Mouse (Mus musculus) mouse trophoblast stem cell (cell line): ENCODE results near the gene Card10.

Experiments
- in situ Hi-C, 2 experiments: fragments of 300-500 bp; cut with MseI, MboI; formaldehyde crosslinking; loops; 2 replicates in 1 of 2; 3 replicates in 1 of 2; pipeline ENCODE4 v1.15.1; 2025

Gene Card10

GRCm38 (mm10) chr15:78834233-78835005 is 31.6 kb upstream of the Card10 start:
- in situ Hi-C loops, result no loop called here

- in situ Hi-C loops, result no loop called here
These were observed 30.7 kb upstream of the Card10 start for GRCm38 (mm10) chr15:78833582-78833981.

- in situ Hi-C loops, result no loop called here
These were observed 29.9 kb upstream of the Card10 start for GRCm38 (mm10) chr15:78832701-78833123.

- in situ Hi-C loops, result no loop called here
These were observed 29.1 kb upstream of the Card10 start for GRCm38 (mm10) chr15:78831720-78832657.

GRCm38 (mm10) chr15:78830742-78831719 is 28.2 kb upstream of the Card10 start:
- in situ Hi-C loops, result no loop called here

GRCm38 (mm10) chr15:78829636-78830035 is 26.8 kb upstream of the Card10 start:
- in situ Hi-C loops, result no loop called here

- in situ Hi-C loops, result no loop called here
These were observed 25.5 kb upstream of the Card10 start for GRCm38 (mm10) chr15:78828315-78828714.

GRCm38 (mm10) chr15:78826213-78827204 is 23.7 kb upstream of the Card10 start:
- in situ Hi-C loops, result no loop called here

- in situ Hi-C loops, result no loop called here
These were observed 13.2 kb upstream of the Card10 start for GRCm38 (mm10) chr15:78816074-78816391.

GRCm38 (mm10) chr15:78815314-78816073 is 12.7 kb upstream of the Card10 start:
- in situ Hi-C loops, result no loop called here

GRCm38 (mm10) chr15:78813603-78814002 is 10.8 kb upstream of the Card10 start:
- in situ Hi-C loops, result no loop called here

- in situ Hi-C loops, result no loop called here
These were observed 7.3 kb upstream of the Card10 start for GRCm38 (mm10) chr15:78810146-78810545.

- in situ Hi-C loops, result no loop called here
These were observed 6.9 kb upstream of the Card10 start for GRCm38 (mm10) chr15:78809739-78810138.

- in situ Hi-C loops, result no loop called here
These were observed 6.1 kb upstream of the Card10 start for GRCm38 (mm10) chr15:78808980-78809379.

GRCm38 (mm10) chr15:78807141-78807540 is 4.3 kb upstream of the Card10 start:
- in situ Hi-C loops, result no loop called here

GRCm38 (mm10) chr15:78806614-78807013 is 3.8 kb upstream of the Card10 start:
- in situ Hi-C loops, result no loop called here

GRCm38 (mm10) chr15:78805351-78805750 is 2.5 kb upstream of the Card10 start:
- in situ Hi-C loops, result no loop called here

GRCm38 (mm10) chr15:78804326-78804725 is 1.5 kb upstream of the Card10 start:
- in situ Hi-C loops, result no loop called here

GRCm38 (mm10) chr15:78803499-78803900 is 658 bp upstream of the Card10 start:
- in situ Hi-C loops, result no loop called here
